Mouse (Mus musculus): Measurements from ENCODE around the gene Aip.
A peak's percentile ranks its signal among the peaks of the same experiment; 100 is the strongest.
"Not testable (repeated sequence)": the region's sequence is repeated elsewhere in the genome, so short reads cannot be mapped to it uniquely, and the experiment has no call there.

Gene Aip

GRCm38 (mm10) chr19:4087090-4087489 is 38.6 kb downstream of the Aip start:
- DNase-seq = no peak

GRCm38 (mm10) chr19:4086156-4086555 is 39.5 kb downstream of the Aip start:
- no peak for DNase-seq

- DNase-seq = peak; percentile 55
Observed at GRCm38 (mm10) chr19:4084984-4085383, 40.7 kb downstream of the Aip start.

GRCm38 (mm10) chr19:4083826-4084225 is 41.8 kb downstream of the Aip start:
- no peak for DNase-seq

- peak; percentile 49 for DNase-seq
Observed at GRCm38 (mm10) chr19:4083316-4083715, 42.3 kb downstream of the Aip start.

GRCm38 (mm10) chr19:4082219-4082965 is 43.3 kb downstream of the Aip start:
- peak; percentile 66 for DNase-seq

- no peak for DNase-seq
Observed at GRCm38 (mm10) chr19:4081394-4081793, 44.3 kb downstream of the Aip start, which contains the start of gene Cabp2. TSS of gene Cabp2 (plus strand) at chr19:4081578.

GRCm38 (mm10) chr19:4080511-4081009 is 45.1 kb downstream of the Aip start:
- peak; percentile 94 for DNase-seq

- peak; percentile 61 for DNase-seq
Observed at GRCm38 (mm10) chr19:4079594-4079993, 46.1 kb downstream of the Aip start.

GRCm38 (mm10) chr19:4075531-4075930 is 50.1 kb downstream of the Aip start:
- no peak for DNase-seq

GRCm38 (mm10) chr19:4072706-4073424 is 52.8 kb downstream of the Aip start:
- no peak for DNase-seq

- DNase-seq = no peak
Observed at GRCm38 (mm10) chr19:4071406-4071805, 54.3 kb downstream of the Aip start.

- no peak for DNase-seq
Observed at GRCm38 (mm10) chr19:4070756-4071155, 54.9 kb downstream of the Aip start.

GRCm38 (mm10) chr19:4070311-4070710 is 55.3 kb downstream of the Aip start:
- DNase-seq = no peak

GRCm38 (mm10) chr19:4068717-4069410 is 56.8 kb downstream of the Aip start:
- no peak for DNase-seq

- DNase-seq = not testable (repeated sequence)
Observed at GRCm38 (mm10) chr19:4068242-4068641, 57.4 kb downstream of the Aip start.

- DNase-seq = no peak
Observed at GRCm38 (mm10) chr19:4066877-4067276, 58.8 kb downstream of the Aip start.

- no peak for DNase-seq
Observed at GRCm38 (mm10) chr19:4066280-4066679, 59.4 kb downstream of the Aip start.

GRCm38 (mm10) chr19:4064501-4064900 is 61.2 kb downstream of the Aip start:
- DNase-seq = not testable (repeated sequence)
